Mouse (Mus musculus) limb, embryonic 13.5 days (tissue): ENCODE results near the gene Rrm1. TPM values are rescaled to one million over a fixed set of nuclear protein-coding genes. Genes with fewer than 3 reads are reported as not detected.

Experiments used
- ATAC-seq: fragments of 200-750 bp; cut with Nextera tagmentation; 2 replicates; pipeline ENCODE4 v1.8.0; 2017; ENCODE audit warnings: low read depth, moderate number of reproducible peaks, moderate TSS enrichment; ENCODE audit not compliant: low FRiP score
- H3K27ac ChIP-seq: fragments of 300-500 bp; sonication (generic); 2 replicates; pipeline ENCODE4 v1.5.1; 2015; ENCODE audit warnings: inconsistent platforms, mild to moderate bottlenecking, moderate library complexity
- H3K27me3 ChIP-seq: fragments of 300-500 bp; sonication (generic); 2 replicates; pipeline ENCODE4 v1.6.1; 2015; ENCODE audit warnings: mild to moderate bottlenecking, inconsistent platforms
- H3K36me3 ChIP-seq: fragments of 300-500 bp; sonication (generic); 2 replicates; pipeline ENCODE4 v1.6.1; 2015; ENCODE audit warnings: inconsistent platforms, mild to moderate bottlenecking, moderate library complexity
- H3K4me1 ChIP-seq: fragments of 300-500 bp; sonication (generic); 2 replicates; pipeline ENCODE4 v1.6.1; 2015; ENCODE audit warnings: inconsistent platforms
- H3K4me2 ChIP-seq: fragments of 300-500 bp; sonication (generic); replicated peaks from 2 replicates; pipeline ENCODE4 v1.6.1; 2015; ENCODE audit warnings: inconsistent platforms, mild to moderate bottlenecking, moderate library complexity
- H3K4me3 ChIP-seq: fragments of 300-500 bp; sonication (generic); 2 replicates; pipeline ENCODE4 v1.5.1; 2015; ENCODE audit warnings: moderate library complexity, mild to moderate bottlenecking, inconsistent platforms
- H3K9ac ChIP-seq: fragments of 300-500 bp; sonication (generic); 2 replicates; pipeline ENCODE4 v1.6.1; 2015; ENCODE audit warnings: mild to moderate bottlenecking, inconsistent platforms
- H3K9me3 ChIP-seq: fragments of 300-500 bp; sonication (generic); 2 replicates; pipeline ENCODE4 v1.6.1; 2016; ENCODE audit warnings: inconsistent platforms
- WGBS: fragments of 180-500 bp; shearing (Covaris S2); methylation state at CpG from one replicate; pipeline ENCODE4 v1.1.7; 2015; 5-methylcytosine and 5-hydroxymethylcytosine counted together
- polyA plus RNA-seq: library from polyadenylated mRNA; unstranded; fragments of >200 nt; fragmentation: Nextera tagmentation; extraction: Ambion mirVana; gene quantifications from 2 replicates; pipeline ENCODE4 v1.2.1, GENCODE M21; 2015

The Rrm1 gene
- polyA plus RNA-seq, 1 experiment from 2014 or later: 151 TPM

- ATAC-seq: no peak
- Histone ChIP-seq H3K4me3 (no peak overlapping the region), H3K4me2 (no peak overlapping the region), H3K27me3 (peaks cover 12% of the 10 kb centered on the region; the same call in 1 of the 2 replicates), H3K9me3 (no peaks in the 10 kb centered on the region), H3K4me1 (no peaks in the 10 kb centered on the region), H3K9ac (no peak overlapping the region), H3K27ac (no peak overlapping the region), H3K36me3 (peaks cover 16% of the 10 kb centered on the region)
- WGBS: 76% methylated on average over 2 of the region's 2 CpGs
These were observed 7.2 kb upstream of the Rrm1 start for GRCm38 (mm10) chr7:102434344-102434743.

- peaks cover 14% of the 10 kb centered on the region; the same call in 1 of the 2 replicates for H3K27me3 ChIP-seq
- no peak overlapping the region for H3K9ac ChIP-seq
- H3K9me3 ChIP-seq: no peaks in the 10 kb centered on the region
- H3K4me1 ChIP-seq: peaks cover 19% of the 10 kb centered on the region
- ATAC-seq: peak; percentile 9; the same call in 1 of the 2 replicates
- WGBS: 51% methylated on average over 15 of the region's 15 CpGs
- H3K4me3 ChIP-seq: peak overlapping the region; percentile 83
- peak overlapping the region; percentile 74 for H3K4me2 ChIP-seq
- peaks cover 17% of the 10 kb centered on the region for H3K36me3 ChIP-seq
- H3K27ac ChIP-seq: no peak overlapping the region; the same call in 1 of the 2 replicates
These were observed 456 bp upstream of the Rrm1 start for GRCm38 (mm10) chr7:102440822-102441656.

- 0 out of 2 replicates have a peak overlapping the region, but pooled peaks have one; percentile 85 for H3K27ac ChIP-seq
- H3K27me3 ChIP-seq: peaks cover 9% of the 10 kb centered on the region; the same call in 1 of the 2 replicates
- no peak for ATAC-seq
- WGBS: 4% methylated on average over 4 of the region's 4 CpGs
- H3K36me3 ChIP-seq: peaks cover 28% of the 10 kb centered on the region
- peaks cover 19% of the 10 kb centered on the region for H3K4me1 ChIP-seq
- peak overlapping the region; percentile 89 for H3K9ac ChIP-seq
- H3K4me3 ChIP-seq: peak overlapping the region; percentile 83
- peak overlapping the region; percentile 74 for H3K4me2 ChIP-seq
- H3K9me3 ChIP-seq: no peaks in the 10 kb centered on the region
These were observed 937 bp downstream of the Rrm1 start for GRCm38 (mm10) chr7:102442432-102442831.

- no peaks in the 10 kb centered on the region for H3K9me3 ChIP-seq
- no peak overlapping the region for H3K27ac ChIP-seq
- H3K4me1 ChIP-seq: peaks cover 19% of the 10 kb centered on the region
- H3K9ac ChIP-seq: no peak overlapping the region
- ATAC-seq: no peak
- H3K4me2 ChIP-seq: 0 out of 2 replicates have a peak overlapping the region, but pooled peaks have one; percentile 7
- 0 out of 2 replicates have a peak, but pooled peaks cover 2% of the 10 kb centered on the region for H3K27me3 ChIP-seq
- WGBS: 81% methylated on average over 2 of the region's 2 CpGs
- peaks cover 43% of the 10 kb centered on the region for H3K36me3 ChIP-seq
- no peak overlapping the region for H3K4me3 ChIP-seq
These were observed 2.8 kb downstream of the Rrm1 start for GRCm38 (mm10) chr7:102444301-102444700.

GRCm38 (mm10) chr7:102446438-102446837 lies 4.9 kb downstream of the Rrm1 start:
- no peaks in the 10 kb centered on the region for H3K9me3 ChIP-seq
- no peak overlapping the region for H3K9ac ChIP-seq
- WGBS: 89% methylated on average over 9 of the region's 9 CpGs
- no peak overlapping the region for H3K4me3 ChIP-seq
- H3K36me3 ChIP-seq: peaks cover 62% of the 10 kb centered on the region
- peaks cover 19% of the 10 kb centered on the region for H3K4me1 ChIP-seq
- H3K27ac ChIP-seq: no peak overlapping the region
- H3K27me3 ChIP-seq: no peaks in the 10 kb centered on the region
- no peak overlapping the region for H3K4me2 ChIP-seq
- ATAC-seq: no peak

GRCm38 (mm10) chr7:102458618-102459380 lies 17.3 kb downstream of the Rrm1 start:
- Histone ChIP-seq H3K27ac (no peak overlapping the region), H3K9me3 (no peaks in the 10 kb centered on the region), H3K4me3 (no peak overlapping the region), H3K36me3 (peaks cover 90% of the 10 kb centered on the region), H3K9ac (no peak overlapping the region), H3K4me1 (no peaks in the 10 kb centered on the region), H3K4me2 (no peak overlapping the region), H3K27me3 (no peaks in the 10 kb centered on the region)
- WGBS: 86% methylated on average over 5 of the region's 5 CpGs
- ATAC-seq: no peak

- ATAC-seq: no peak
- Histone ChIP-seq H3K9ac (no peak overlapping the region), H3K27me3 (no peaks in the 10 kb centered on the region), H3K36me3 (peaks cover 78% of the 10 kb centered on the region), H3K27ac (no peak overlapping the region), H3K4me3 (no peak overlapping the region), H3K9me3 (no peaks in the 10 kb centered on the region), H3K4me1 (no peaks in the 10 kb centered on the region), H3K4me2 (no peak overlapping the region)
- 88% methylated on average over 8 of the region's 8 CpGs for WGBS
These were observed 26.1 kb downstream of the Rrm1 start for GRCm38 (mm10) chr7:102467566-102467965.

- Histone ChIP-seq H3K9ac (no peak overlapping the region), H3K27me3 (no peaks in the 10 kb centered on the region), H3K4me1 (no peaks in the 10 kb centered on the region), H3K27ac (no peak overlapping the region), H3K4me3 (no peak overlapping the region), H3K36me3 (peaks cover 30% of the 10 kb centered on the region), H3K9me3 (no peaks in the 10 kb centered on the region), H3K4me2 (no peak overlapping the region)
- WGBS: 43% methylated on average over 5 of the region's 5 CpGs
- ATAC-seq: no peak
These were observed 31.2 kb downstream of the Rrm1 start for GRCm38 (mm10) chr7:102472675-102473074.

GRCm38 (mm10) chr7:102476601-102477000 lies 35.1 kb downstream of the Rrm1 start:
- no peak overlapping the region for H3K4me2 ChIP-seq
- no peak for ATAC-seq
- H3K36me3 ChIP-seq: no peaks in the 10 kb centered on the region
- H3K27me3 ChIP-seq: no peaks in the 10 kb centered on the region
- H3K4me1 ChIP-seq: no peaks in the 10 kb centered on the region
- no peak overlapping the region for H3K27ac ChIP-seq
- no peak overlapping the region for H3K9ac ChIP-seq
- H3K9me3 ChIP-seq: no peaks in the 10 kb centered on the region
- 94% methylated on average over 5 of the region's 5 CpGs for WGBS
- H3K4me3 ChIP-seq: no peak overlapping the region

GRCm38 (mm10) chr7:102477377-102477776 lies 35.9 kb downstream of the Rrm1 start:
- 83% methylated on average over 11 of the region's 11 CpGs for WGBS
- H3K27ac ChIP-seq: no peak overlapping the region
- no peaks in the 10 kb centered on the region for H3K4me1 ChIP-seq
- H3K9me3 ChIP-seq: no peaks in the 10 kb centered on the region
- no peak for ATAC-seq
- H3K9ac ChIP-seq: no peak overlapping the region
- no peak overlapping the region for H3K4me2 ChIP-seq
- no peak overlapping the region for H3K4me3 ChIP-seq
- H3K27me3 ChIP-seq: no peaks in the 10 kb centered on the region
- no peaks in the 10 kb centered on the region for H3K36me3 ChIP-seq

- no peak overlapping the region for H3K27ac ChIP-seq
- 84% methylated on average over 4 of the region's 4 CpGs for WGBS
- no peaks in the 10 kb centered on the region for H3K9me3 ChIP-seq
- no peaks in the 10 kb centered on the region for H3K4me1 ChIP-seq
- no peaks in the 10 kb centered on the region for H3K36me3 ChIP-seq
- H3K27me3 ChIP-seq: no peaks in the 10 kb centered on the region
- no peak overlapping the region for H3K9ac ChIP-seq
- ATAC-seq: no peak
- H3K4me3 ChIP-seq: no peak overlapping the region
- no peak overlapping the region for H3K4me2 ChIP-seq
These were observed 36.9 kb downstream of the Rrm1 start for GRCm38 (mm10) chr7:102478425-102478824.

GRCm38 (mm10) chr7:102478926-102479325 lies 37.4 kb downstream of the Rrm1 start:
- 45% methylated on average over 3 of the region's 3 CpGs for WGBS
- no peak overlapping the region for H3K9ac ChIP-seq
- no peak overlapping the region for H3K4me3 ChIP-seq
- ATAC-seq: no peak
- H3K4me2 ChIP-seq: no peak overlapping the region
- no peak overlapping the region for H3K27ac ChIP-seq
- H3K4me1 ChIP-seq: no peaks in the 10 kb centered on the region
- H3K9me3 ChIP-seq: no peaks in the 10 kb centered on the region
- no peaks in the 10 kb centered on the region for H3K36me3 ChIP-seq
- H3K27me3 ChIP-seq: no peaks in the 10 kb centered on the region
